Mouse (Mus musculus) heart, embryonic 11.5 days (tissue): ENCODE measurements around the gene Shisa9. TPM values are rescaled to one million over a fixed set of nuclear protein-coding genes. Genes with fewer than 3 reads are reported as not detected.

Experiments used
- ATAC-seq: fragments of 200-750 bp; cut with Nextera tagmentation; replicated peaks from 2 replicates; pipeline ENCODE4 v1.8.0; 2017; ENCODE audit warnings: moderate library complexity; ENCODE audit not compliant: insufficient number of reproducible peaks, low FRiP score, low TSS enrichment
- H3K27ac ChIP-seq: fragments of 300-500 bp; sonication (generic); 2 replicates; pipeline ENCODE4 v1.5.1; 2014; ENCODE audit warnings: mild to moderate bottlenecking, low read depth, low read length
- H3K27me3 ChIP-seq: fragments of 300-500 bp; sonication (generic); 2 replicates; pipeline ENCODE4 v1.6.1; 2014; ENCODE audit warnings: mild to moderate bottlenecking, low read length, mixed read lengths; ENCODE audit not compliant: control insufficient read depth, insufficient read depth
- H3K36me3 ChIP-seq: fragments of 300-500 bp; sonication (generic); 2 replicates; pipeline ENCODE4 v1.6.1; 2014; ENCODE audit warnings: mild to moderate bottlenecking, low read length, moderate library complexity, mixed read lengths; ENCODE audit not compliant: control insufficient read depth, insufficient read depth
- H3K4me1 ChIP-seq: fragments of 300-500 bp; sonication (generic); 2 replicates; pipeline ENCODE4 v1.6.1; 2014; ENCODE audit warnings: low read length; ENCODE audit not compliant: control insufficient read depth, insufficient read depth
- H3K4me2 ChIP-seq: fragments of 300-500 bp; sonication (generic); 2 replicates; pipeline ENCODE4 v1.6.1; 2014; ENCODE audit warnings: mild to moderate bottlenecking, moderate library complexity
- H3K4me3 ChIP-seq: fragments of 300-500 bp; sonication (generic); 2 replicates; pipeline ENCODE4 v1.5.1; 2014; ENCODE audit warnings: low read depth, low read length
- H3K9ac ChIP-seq: fragments of 300-500 bp; sonication (generic); 2 replicates; pipeline ENCODE4 v1.6.1; 2014; ENCODE audit warnings: mild to moderate bottlenecking, low read depth, low read length, moderate library complexity
- H3K9me3 ChIP-seq: fragments of 300-500 bp; sonication (generic); replicated peaks from 2 replicates; pipeline ENCODE4 v1.6.1; 2016; ENCODE audit warnings: low read length; ENCODE audit not compliant: control insufficient read depth
- WGBS: fragments of 180-500 bp; shearing (Covaris S2); extraction: QIAGEN DNeasy Blood & Tissue Kit; methylation state at CpG from one replicate; pipeline ENCODE4 v1.1.7; 2014; ENCODE audit not compliant: insufficient replicate concordance; 5-methylcytosine and 5-hydroxymethylcytosine counted together
- polyA plus RNA-seq: library from polyadenylated mRNA; unstranded; fragments of >200 nt; fragmentation: Nextera tagmentation; extraction: Ambion mirVana; gene quantifications from 2 replicates; pipeline ENCODE4 v1.2.1, GENCODE M21; 2014

The Shisa9 gene
- polyA plus RNA-seq, 1 experiment from 2014 or later, result 0.72 TPM

DNA sequence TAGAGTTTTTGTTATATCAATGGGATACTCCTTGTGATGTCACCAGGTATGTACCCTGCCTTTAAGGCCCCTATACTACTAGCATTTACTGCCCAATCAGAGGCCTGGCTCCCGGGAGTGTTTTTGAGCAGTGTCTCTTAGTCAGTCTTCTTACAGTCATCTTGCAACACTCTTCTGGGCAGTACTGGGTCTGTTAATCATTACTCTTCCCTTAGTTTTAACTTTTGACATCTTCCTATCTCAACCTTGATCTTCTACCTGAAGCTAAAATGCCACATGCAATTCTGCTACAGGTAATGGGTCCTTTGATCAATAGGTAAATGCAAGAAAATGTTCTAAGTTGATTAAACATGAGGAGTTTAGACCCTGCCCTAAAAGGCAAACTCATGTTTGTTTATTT lies 225.4 kb downstream of the Shisa9 start:
- Histone ChIP-seq H3K4me1 (no peaks in the 10 kb centered on the region), H3K27ac (no peak overlapping the region), H3K27me3 (no peaks in the 10 kb centered on the region), H3K9ac (no peak overlapping the region), H3K36me3 (no peaks in the 10 kb centered on the region), H3K4me2 (no peak overlapping the region), H3K4me3 (no peak overlapping the region), H3K9me3 (no peaks in the 10 kb centered on the region)
- 81% methylated on average over 1 of the region's 1 CpGs for WGBS
- no peak for ATAC-seq

DNA sequence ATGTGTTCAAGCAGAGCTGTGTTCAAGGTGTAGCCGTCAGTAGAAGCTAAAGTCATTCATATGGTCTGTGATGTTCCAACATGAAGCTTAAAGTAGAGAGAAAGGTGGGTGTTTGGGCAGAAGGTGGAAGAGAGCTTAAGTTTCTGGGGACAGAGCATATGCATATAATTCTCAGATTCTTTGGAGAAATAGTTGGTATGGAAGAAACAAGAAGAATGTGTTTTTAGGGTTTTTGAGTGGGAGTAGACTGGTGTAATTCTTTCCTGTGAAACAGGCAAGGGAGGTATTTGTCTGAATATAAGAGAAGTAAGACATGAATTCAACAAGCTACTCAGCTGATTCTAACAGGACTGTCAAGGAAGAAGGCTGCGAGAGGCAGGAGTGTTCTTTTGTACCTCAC lies 225.9 kb downstream of the Shisa9 start:
- H3K4me2 ChIP-seq, result no peak overlapping the region
- no peaks in the 10 kb centered on the region for H3K36me3 ChIP-seq
- 69% methylated on average over 2 of the region's 2 CpGs for WGBS
- ATAC-seq, result no peak
- no peak overlapping the region for H3K4me3 ChIP-seq
- H3K9ac ChIP-seq, result no peak overlapping the region
- no peaks in the 10 kb centered on the region for H3K9me3 ChIP-seq
- H3K27me3 ChIP-seq, result no peaks in the 10 kb centered on the region
- H3K4me1 ChIP-seq, result no peaks in the 10 kb centered on the region
- no peak overlapping the region for H3K27ac ChIP-seq

DNA sequence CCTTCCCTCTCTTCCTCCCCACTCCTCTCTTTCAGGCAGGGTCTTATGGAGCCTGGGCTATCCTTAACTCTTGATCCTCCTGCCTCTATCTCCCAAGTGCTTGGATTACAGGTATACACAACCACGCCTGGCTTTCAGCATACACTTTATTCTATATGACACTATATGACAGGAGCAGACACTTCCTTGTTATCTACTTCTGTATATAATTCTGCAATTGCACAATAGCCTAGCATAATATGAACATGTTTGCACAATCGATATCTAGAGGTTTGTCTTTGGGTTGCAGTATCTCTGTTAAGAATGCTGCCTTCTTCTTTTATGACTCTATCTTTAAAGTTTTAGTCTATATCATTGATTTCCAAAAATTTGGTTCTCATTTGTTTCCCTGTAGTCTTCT lies 230.1 kb downstream of the Shisa9 start:
- Histone ChIP-seq H3K9ac (no peak overlapping the region), H3K4me3 (no peak overlapping the region), H3K4me1 (no peaks in the 10 kb centered on the region), H3K36me3 (no peaks in the 10 kb centered on the region), H3K4me2 (no peak overlapping the region), H3K27ac (no peak overlapping the region), H3K9me3 (no peaks in the 10 kb centered on the region), H3K27me3 (no peaks in the 10 kb centered on the region)
- WGBS, result 85% methylated on average over 2 of the region's 2 CpGs
- no peak for ATAC-seq

DNA sequence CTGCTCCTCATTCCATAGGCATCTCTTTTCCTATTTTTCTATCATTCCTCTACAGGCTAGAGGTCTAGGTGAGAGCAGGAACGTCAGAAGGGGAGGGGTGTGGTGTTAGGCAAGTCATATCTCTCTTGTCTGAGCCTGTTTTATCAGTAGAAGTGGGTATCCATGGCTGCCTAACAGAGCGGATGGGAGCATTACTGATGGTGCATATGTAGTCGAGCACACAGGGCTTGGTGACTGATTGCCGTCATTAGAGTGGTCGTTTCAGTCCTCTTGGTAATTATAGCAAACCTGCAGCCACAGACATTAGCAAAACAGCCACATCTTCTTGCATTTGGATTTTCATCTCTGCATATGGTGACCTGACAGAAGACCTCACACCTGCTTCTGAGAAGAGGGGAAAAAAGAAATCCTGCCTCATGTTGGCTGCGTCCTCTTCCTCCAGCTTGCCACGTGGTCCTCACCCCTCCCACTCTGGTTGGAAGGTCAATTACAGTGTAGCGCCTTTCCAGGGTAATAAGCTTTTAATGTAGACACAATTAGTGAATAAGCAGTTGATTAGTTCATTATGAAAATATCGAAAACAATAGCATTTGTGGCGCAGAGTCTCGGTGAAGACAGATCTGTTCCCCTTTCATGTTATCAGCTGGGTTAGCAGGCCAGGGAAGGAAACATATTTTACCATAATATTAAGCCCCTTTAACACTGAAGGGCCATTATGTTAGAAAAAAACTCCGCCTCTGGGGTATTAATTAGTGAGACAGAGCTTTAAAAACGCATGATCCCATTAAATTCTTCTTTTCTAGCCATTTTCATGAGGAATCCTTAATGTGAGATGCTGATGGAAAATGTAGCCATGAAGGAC lies 233.6 kb downstream of the Shisa9 start:
- H3K27ac ChIP-seq, result no peak overlapping the region
- H3K4me2 ChIP-seq, result no peak overlapping the region
- H3K36me3 ChIP-seq, result no peaks in the 10 kb centered on the region
- WGBS, result 72% methylated on average over 13 of the region's 13 CpGs
- H3K27me3 ChIP-seq, result no peaks in the 10 kb centered on the region
- H3K4me1 ChIP-seq, result no peaks in the 10 kb centered on the region
- no peak overlapping the region for H3K9ac ChIP-seq
- H3K9me3 ChIP-seq, result no peaks in the 10 kb centered on the region
- H3K4me3 ChIP-seq, result no peak overlapping the region
- ATAC-seq, result no peak

DNA sequence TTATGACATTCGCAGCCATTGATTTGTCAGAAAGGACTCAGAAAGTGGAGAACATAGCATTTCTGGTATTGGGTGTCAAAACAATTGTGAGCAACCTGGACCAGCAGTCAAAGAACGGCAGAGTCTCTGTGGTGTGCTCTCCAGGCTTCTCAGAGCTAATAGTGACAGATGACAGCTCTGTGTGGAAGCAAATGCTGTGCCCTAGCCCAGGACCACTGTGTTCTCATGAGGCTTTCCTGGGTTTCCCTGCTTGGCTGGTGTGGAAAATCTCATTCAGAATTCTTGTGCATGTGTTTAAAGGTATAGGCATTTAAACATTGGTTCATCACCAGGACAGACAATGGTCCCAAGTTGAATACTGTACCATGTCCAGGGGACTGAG lies 234.2 kb downstream of the Shisa9 start:
- Histone ChIP-seq H3K9ac (no peak overlapping the region), H3K27me3 (no peaks in the 10 kb centered on the region), H3K4me3 (no peak overlapping the region), H3K4me2 (no peak overlapping the region), H3K9me3 (no peaks in the 10 kb centered on the region), H3K27ac (no peak overlapping the region), H3K36me3 (no peaks in the 10 kb centered on the region), H3K4me1 (no peaks in the 10 kb centered on the region)
- no peak for ATAC-seq
- WGBS, result 66% methylated on average over 2 of the region's 2 CpGs

DNA sequence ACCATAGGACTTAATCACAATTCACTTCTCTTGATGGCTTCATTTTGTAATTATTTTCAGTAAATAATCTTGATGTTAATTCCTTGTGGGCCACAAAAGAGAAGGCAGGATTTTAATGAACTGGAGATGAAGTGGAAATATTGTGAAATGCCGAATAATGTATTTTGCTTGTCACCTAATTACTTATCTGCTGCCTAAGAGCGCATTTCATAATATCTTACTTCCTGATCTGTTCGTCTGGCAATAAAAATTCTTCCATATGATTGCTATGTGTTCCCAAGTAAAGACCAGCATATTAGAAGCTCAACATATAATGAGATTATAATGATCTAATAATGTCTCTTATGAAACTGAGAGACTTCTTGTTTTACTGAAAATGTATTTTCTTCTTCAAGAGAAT lies 235.9 kb downstream of the Shisa9 start:
- Histone ChIP-seq H3K4me1 (no peaks in the 10 kb centered on the region), H3K27ac (no peak overlapping the region), H3K9ac (no peak overlapping the region), H3K36me3 (no peaks in the 10 kb centered on the region), H3K9me3 (no peaks in the 10 kb centered on the region), H3K4me3 (no peak overlapping the region), H3K27me3 (no peaks in the 10 kb centered on the region), H3K4me2 (no peak overlapping the region)
- WGBS, result 82% methylated on average over 3 of the region's 3 CpGs
- ATAC-seq, result no peak

DNA sequence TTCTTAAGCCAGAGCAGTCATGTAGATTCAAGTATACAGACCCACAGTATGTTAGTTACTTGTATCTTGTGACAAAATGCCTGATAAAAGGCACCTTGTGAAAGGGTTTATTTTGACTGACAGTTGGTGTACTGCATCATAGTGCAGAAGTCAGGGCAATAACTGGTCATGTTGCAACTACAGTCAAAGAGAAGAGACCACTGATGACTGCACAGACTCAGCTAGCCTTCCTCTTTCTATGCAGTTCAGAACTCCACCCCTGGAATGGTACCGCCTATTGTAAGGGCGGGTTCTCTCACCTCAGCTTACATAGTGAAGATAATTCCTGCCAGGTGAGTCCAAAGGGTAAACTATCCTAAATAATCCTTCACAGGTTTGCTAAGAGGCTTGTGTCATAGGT lies 239.6 kb downstream of the Shisa9 start:
- Histone ChIP-seq H3K9me3 (no peaks in the 10 kb centered on the region), H3K27ac (no peak overlapping the region), H3K9ac (no peak overlapping the region), H3K27me3 (no peaks in the 10 kb centered on the region), H3K4me1 (no peaks in the 10 kb centered on the region), H3K4me2 (no peak overlapping the region), H3K4me3 (no peak overlapping the region), H3K36me3 (no peaks in the 10 kb centered on the region)
- ATAC-seq, result no peak
- 95% methylated on average over 2 of the region's 2 CpGs for WGBS

DNA sequence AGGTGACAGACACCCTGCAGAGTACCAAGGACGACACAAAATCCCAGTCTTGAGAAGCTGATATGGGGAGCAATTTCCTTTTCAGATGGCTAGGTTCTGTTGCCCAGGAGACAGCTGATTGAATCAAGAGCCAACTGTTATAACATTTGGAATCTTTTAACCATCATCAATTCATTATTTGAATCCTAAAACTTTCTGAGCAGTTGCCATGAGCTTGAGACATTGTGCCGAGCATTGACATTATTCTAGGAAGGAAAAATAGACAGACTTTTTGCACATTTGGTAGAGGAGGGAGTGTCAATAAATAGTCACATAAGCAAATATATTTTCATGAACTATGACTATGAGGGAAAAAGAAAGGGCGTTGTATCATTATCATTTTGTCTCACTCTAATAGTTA lies 243.0 kb downstream of the Shisa9 start:
- H3K4me3 ChIP-seq, result no peak overlapping the region
- WGBS, result 69% methylated on average over 3 of the region's 3 CpGs

DNA sequence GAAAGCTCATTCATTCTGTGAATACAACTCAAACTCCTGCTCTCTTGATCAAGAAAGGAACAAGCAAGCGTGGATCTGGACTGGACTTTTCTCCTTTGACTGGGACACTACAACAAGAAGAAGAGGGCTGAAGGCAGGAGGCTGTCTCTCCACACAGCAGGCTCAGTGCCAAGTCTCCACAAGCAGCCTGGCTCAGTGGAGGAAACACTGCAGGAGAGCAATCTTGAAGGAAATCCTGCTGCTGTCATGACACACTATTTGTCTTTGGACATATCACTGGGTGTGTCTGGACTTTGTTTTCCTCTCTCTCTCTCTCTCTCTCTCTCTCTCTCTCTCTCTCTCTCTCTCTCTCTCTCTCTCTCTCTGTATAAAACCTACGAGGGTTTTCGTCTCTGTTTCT lies 249.4 kb downstream of the Shisa9 start:
- Histone ChIP-seq H3K4me3 (no peak overlapping the region), H3K27ac (no peak overlapping the region)

More for the DNA sequence above, 243.0 kb downstream of the Shisa9 start:
- no peak overlapping the region for H3K27ac ChIP-seq
- no peaks in the 10 kb centered on the region for H3K36me3 ChIP-seq
- H3K27me3 ChIP-seq, result no peaks in the 10 kb centered on the region
- no peak for ATAC-seq
- H3K9me3 ChIP-seq, result no peaks in the 10 kb centered on the region
- no peak overlapping the region for H3K9ac ChIP-seq
- H3K4me2 ChIP-seq, result no peak overlapping the region
- no peaks in the 10 kb centered on the region for H3K4me1 ChIP-seq

More for the DNA sequence above, 249.4 kb downstream of the Shisa9 start:
- Histone ChIP-seq H3K9me3 (no peaks in the 10 kb centered on the region), H3K27me3 (no peaks in the 10 kb centered on the region), H3K4me2 (no peak overlapping the region), H3K4me1 (no peaks in the 10 kb centered on the region), H3K9ac (no peak overlapping the region), H3K36me3 (no peaks in the 10 kb centered on the region)
- 60% methylated on average over 3 of the region's 3 CpGs for WGBS
- 0 out of 2 replicates have a peak, but pooled peaks have one; percentile 55 for ATAC-seq
